Mouse (Mus musculus): ENCODE measurements around the gene Fam183b. TPM values are rescaled to one million over a fixed set of nuclear protein-coding genes. Genes with fewer than 3 reads are reported as not detected.
"Not testable (repeated sequence)": the region's sequence is repeated elsewhere in the genome, so short reads cannot be mapped to it uniquely, and the experiment has no call there.

Gene Fam183b
- polyA plus RNA-seq, 1 experiment from 2014 or later, result 5.7 TPM

GRCm38 (mm10) chr11:58790053-58790452 is 11.7 kb downstream of the Fam183b start:
- ATAC-seq (ENCODE audit: low read depth), result no peak
- WGBS, result 55% methylated on average over 2 of the region's 2 CpGs

GRCm38 (mm10) chr11:58789532-58789931 is 12.2 kb downstream of the Fam183b start:
- H3K27me3 ChIP-seq (replicated peaks; ENCODE audit: control insufficient read depth, insufficient read depth, low read length), result no peaks in the 10 kb centered on the region
- no peak overlapping the region for H3K4me2 ChIP-seq (ENCODE audit: low read depth, low read length)
- no peak overlapping the region for H3K4me3 ChIP-seq (ENCODE audit: low read depth, low read length)
- H3K36me3 ChIP-seq (ENCODE audit: control insufficient read depth, insufficient read depth, low read length), result no peaks in the 10 kb centered on the region
- DNase-seq (ENCODE audit: low spot score), result no peak
- ATAC-seq (ENCODE audit: low read depth), result no peak
- no peaks in the 10 kb centered on the region for H3K9me3 ChIP-seq (ENCODE audit: control insufficient read depth, low read length)
- no peaks in the 10 kb centered on the region for H3K4me1 ChIP-seq (ENCODE audit: control insufficient read depth, insufficient read depth, low read length)
- no peak overlapping the region for H3K27ac ChIP-seq (replicated peaks; ENCODE audit: low read depth, low read length)
- 33% methylated on average over 3 of the region's 3 CpGs for WGBS
- no peak overlapping the region for H3K9ac ChIP-seq (ENCODE audit: low read depth, low read length)

More at GRCm38 (mm10) chr11:58790053-58790452, 11.7 kb downstream of the Fam183b start:
- no peaks in the 10 kb centered on the region for H3K27me3 ChIP-seq (replicated peaks; ENCODE audit: control insufficient read depth, insufficient read depth, low read length)
- no peaks in the 10 kb centered on the region for H3K9me3 ChIP-seq (ENCODE audit: control insufficient read depth, low read length)
- H3K4me2 ChIP-seq (ENCODE audit: low read depth, low read length), result no peak overlapping the region
- H3K36me3 ChIP-seq (ENCODE audit: control insufficient read depth, insufficient read depth, low read length), result no peaks in the 10 kb centered on the region
- no peak overlapping the region for H3K9ac ChIP-seq (ENCODE audit: low read depth, low read length)
- no peaks in the 10 kb centered on the region for H3K4me1 ChIP-seq (ENCODE audit: control insufficient read depth, insufficient read depth, low read length)
- no peak for DNase-seq (ENCODE audit: low spot score)
- no peak overlapping the region for H3K27ac ChIP-seq (replicated peaks; ENCODE audit: low read depth, low read length)
- no peak overlapping the region for H3K4me3 ChIP-seq (ENCODE audit: low read depth, low read length)

GRCm38 (mm10) chr11:58788346-58788745 is 13.4 kb downstream of the Fam183b start:
- Histone ChIP-seq H3K4me3 (ENCODE audit: low read depth, low read length) (no peak overlapping the region), H3K27ac (replicated peaks; ENCODE audit: low read depth, low read length) (no peak overlapping the region), H3K9ac (ENCODE audit: low read depth, low read length) (no peak overlapping the region), H3K4me1 (ENCODE audit: control insufficient read depth, insufficient read depth, low read length) (no peaks in the 10 kb centered on the region), H3K4me2 (ENCODE audit: low read depth, low read length) (no peak overlapping the region), H3K36me3 (ENCODE audit: control insufficient read depth, insufficient read depth, low read length) (no peaks in the 10 kb centered on the region), H3K27me3 (replicated peaks; ENCODE audit: control insufficient read depth, insufficient read depth, low read length) (no peaks in the 10 kb centered on the region), H3K9me3 (ENCODE audit: control insufficient read depth, low read length) (no peaks in the 10 kb centered on the region)
- ATAC-seq (ENCODE audit: low read depth), result no peak
- DNase-seq (ENCODE audit: low spot score), result no peak
- 79% methylated on average over 8 of the region's 8 CpGs for WGBS

GRCm38 (mm10) chr11:58787651-58788050 is 14.1 kb downstream of the Fam183b start:
- Histone ChIP-seq H3K27me3 (replicated peaks; ENCODE audit: control insufficient read depth, insufficient read depth, low read length) (no peaks in the 10 kb centered on the region), H3K27ac (replicated peaks; ENCODE audit: low read depth, low read length) (no peak overlapping the region), H3K4me2 (ENCODE audit: low read depth, low read length) (no peak overlapping the region), H3K9me3 (ENCODE audit: control insufficient read depth, low read length) (no peaks in the 10 kb centered on the region), H3K4me1 (ENCODE audit: control insufficient read depth, insufficient read depth, low read length) (no peaks in the 10 kb centered on the region), H3K36me3 (ENCODE audit: control insufficient read depth, insufficient read depth, low read length) (no peaks in the 10 kb centered on the region), H3K9ac (ENCODE audit: low read depth, low read length) (no peak overlapping the region), H3K4me3 (ENCODE audit: low read depth, low read length) (no peak overlapping the region)
- ATAC-seq (ENCODE audit: low read depth), result no peak
- WGBS, result 84% methylated on average over 10 of the region's 10 CpGs
- no peak for DNase-seq (ENCODE audit: low spot score)

- 85% methylated on average over 2 of the region's 2 CpGs for WGBS
Measured at GRCm38 (mm10) chr11:58784182-58784581, 17.6 kb downstream of the Fam183b start.

GRCm38 (mm10) chr11:58782480-58783089 is 19.2 kb downstream of the Fam183b start, which contains the start of gene Olfr314:
Gene Olfr314, plus strand, starts transcription at chr11:58782952.
- no peak within 1 kb of the TSS for H3K27ac ChIP-seq (replicated peaks; ENCODE audit: low read depth, low read length)
- H3K36me3 ChIP-seq (ENCODE audit: control insufficient read depth, insufficient read depth, low read length), result no peaks in the 10 kb centered on the region
- H3K9ac ChIP-seq (ENCODE audit: low read depth, low read length), result no peak within 1 kb of the TSS
- no peak within 1 kb of the TSS for H3K4me2 ChIP-seq (ENCODE audit: low read depth, low read length)
- H3K9me3 ChIP-seq (ENCODE audit: control insufficient read depth, low read length), result no peaks in the 10 kb centered on the region
- DNase-seq (ENCODE audit: low spot score), result no peak
- no peak within 1 kb of the TSS for H3K4me3 ChIP-seq (ENCODE audit: low read depth, low read length)
- H3K4me1 ChIP-seq (ENCODE audit: control insufficient read depth, insufficient read depth, low read length), result no peaks in the 10 kb centered on the region
- no peaks in the 10 kb centered on the region for H3K27me3 ChIP-seq (replicated peaks; ENCODE audit: control insufficient read depth, insufficient read depth, low read length)
- no peak for ATAC-seq (ENCODE audit: low read depth)
- WGBS, result 67% methylated on average over 6 of the region's 6 CpGs

More at GRCm38 (mm10) chr11:58784182-58784581, 17.6 kb downstream of the Fam183b start:
- Histone ChIP-seq H3K27ac (replicated peaks; ENCODE audit: low read depth, low read length) (no peak overlapping the region), H3K4me1 (ENCODE audit: control insufficient read depth, insufficient read depth, low read length) (no peaks in the 10 kb centered on the region), H3K4me3 (ENCODE audit: low read depth, low read length) (no peak overlapping the region), H3K9ac (ENCODE audit: low read depth, low read length) (no peak overlapping the region), H3K27me3 (replicated peaks; ENCODE audit: control insufficient read depth, insufficient read depth, low read length) (no peaks in the 10 kb centered on the region), H3K9me3 (ENCODE audit: control insufficient read depth, low read length) (no peaks in the 10 kb centered on the region), H3K4me2 (ENCODE audit: low read depth, low read length) (no peak overlapping the region), H3K36me3 (ENCODE audit: control insufficient read depth, insufficient read depth, low read length) (no peaks in the 10 kb centered on the region)
- ATAC-seq (ENCODE audit: low read depth) (no peak), DNase-seq (ENCODE audit: low spot score) (no peak)

- no peaks in the 10 kb centered on the region for H3K4me1 ChIP-seq (ENCODE audit: control insufficient read depth, insufficient read depth, low read length)
- H3K27ac ChIP-seq (replicated peaks; ENCODE audit: low read depth, low read length), result no peak within 1 kb of the TSS
- DNase-seq (ENCODE audit: low spot score) (no peak), ATAC-seq (ENCODE audit: low read depth) (no peak)
- no peak within 1 kb of the TSS for H3K9ac ChIP-seq (ENCODE audit: low read depth, low read length)
- H3K27me3 ChIP-seq (replicated peaks; ENCODE audit: control insufficient read depth, insufficient read depth, low read length), result no peaks in the 10 kb centered on the region
- no peaks in the 10 kb centered on the region for H3K9me3 ChIP-seq (ENCODE audit: control insufficient read depth, low read length)
- no peaks in the 10 kb centered on the region for H3K36me3 ChIP-seq (ENCODE audit: control insufficient read depth, insufficient read depth, low read length)
- no peak within 1 kb of the TSS for H3K4me2 ChIP-seq (ENCODE audit: low read depth, low read length)
- H3K4me3 ChIP-seq (ENCODE audit: low read depth, low read length), result no peak within 1 kb of the TSS
Measured at GRCm38 (mm10) chr11:58772888-58773287, 28.9 kb downstream of the Fam183b start, which contains the start of gene Olfr315. Gene Olfr315, plus strand, starts transcription at chr11:58773188.

- no peak for ATAC-seq (ENCODE audit: low read depth)
Measured at GRCm38 (mm10) chr11:58752434-58752833, 49.3 kb downstream of the Fam183b start, which contains the start of gene Olfr316. Gene Olfr316, plus strand, starts transcription at chr11:58752734.

GRCm38 (mm10) chr11:58751096-58751495 is 50.7 kb downstream of the Fam183b start:
- not testable (repeated sequence) for H3K36me3 ChIP-seq (ENCODE audit: control insufficient read depth, insufficient read depth, low read length); H3K27me3 ChIP-seq (replicated peaks; ENCODE audit: control insufficient read depth, insufficient read depth, low read length); H3K9ac ChIP-seq (ENCODE audit: low read depth, low read length); H3K4me1 ChIP-seq (ENCODE audit: control insufficient read depth, insufficient read depth, low read length); H3K4me3 ChIP-seq (ENCODE audit: low read depth, low read length); H3K4me2 ChIP-seq (ENCODE audit: low read depth, low read length); H3K9me3 ChIP-seq (ENCODE audit: control insufficient read depth, low read length); DNase-seq (ENCODE audit: low spot score); ATAC-seq (ENCODE audit: low read depth); H3K27ac ChIP-seq (replicated peaks; ENCODE audit: low read depth, low read length)
- 89% methylated on average over 18 of the region's 18 CpGs for WGBS

More at GRCm38 (mm10) chr11:58752434-58752833, 49.3 kb downstream of the Fam183b start, which contains the start of gene Olfr316:
- DNase-seq (ENCODE audit: low spot score), result no peak
- Histone ChIP-seq H3K27ac (replicated peaks; ENCODE audit: low read depth, low read length) (no peak within 1 kb of the TSS), H3K9me3 (ENCODE audit: control insufficient read depth, low read length) (no peaks in the 10 kb centered on the region), H3K27me3 (replicated peaks; ENCODE audit: control insufficient read depth, insufficient read depth, low read length) (no peaks in the 10 kb centered on the region), H3K4me3 (ENCODE audit: low read depth, low read length) (no peak within 1 kb of the TSS), H3K36me3 (ENCODE audit: control insufficient read depth, insufficient read depth, low read length) (no peaks in the 10 kb centered on the region), H3K4me1 (ENCODE audit: control insufficient read depth, insufficient read depth, low read length) (no peaks in the 10 kb centered on the region), H3K9ac (ENCODE audit: low read depth, low read length) (no peak within 1 kb of the TSS), H3K4me2 (ENCODE audit: low read depth, low read length) (no peak within 1 kb of the TSS)
- 75% methylated on average over 2 of the region's 2 CpGs for WGBS
